Mouse (Mus musculus) colon, adult 2 months (tissue): ENCODE results near the gene Spryd3. TPM values are rescaled to one million over a fixed set of nuclear protein-coding genes. Genes with fewer than 3 reads are reported as not detected.

Source experiments
- polyA plus RNA-seq: library from polyadenylated mRNA; depleted of rRNA; stranded (reverse); fragments of >200 nt; gene quantifications from 2 replicates; pipeline ENCODE4 v1.2.3, GENCODE M21; 2012; rRNA removed

Spryd3 gene
- 37.8 and 46.8 TPM in 2 replicates for polyA plus RNA-seq

GRCm38 (mm10) chr15:102136129-102136758 lies at the start of gene Spryd3:
Spryd3 (minus strand) TSS chr15:102136234.

GRCm38 (mm10) chr15:102150301-102151135 lies 14.5 kb upstream of the Spryd3 start, which contains the start of gene Soat2:
Soat2 (plus strand) TSS chr15:102150526.

GRCm38 (mm10) chr15:102144274-102144711 lies 8.3 kb upstream of the Spryd3 start, which contains the start of gene Igfbp6:
Igfbp6 (plus strand) TSS chr15:102144362.

GRCm38 (mm10) chr15:102100161-102100981 lies 35.7 kb downstream of the Spryd3 start, which contains the start of gene Tns2:
Tns2 (plus strand) TSS chr15:102100413.

GRCm38 (mm10) chr15:102073559-102074069 lies 62.4 kb downstream of the Spryd3 start, which contains the start of gene Eif4b:
Eif4b (plus strand) TSS chr15:102073773.

Other genes with a start within 250 kb of the Spryd3 start
- gene Krt76, start 243.3 kb downstream of the Spryd3 start, polyA plus RNA-seq: not detected in 2 replicates
- not detected in 2 replicates for gene Krt4, start 211.5 kb downstream of the Spryd3 start, polyA plus RNA-seq
- gene Krt79, start 195.9 kb downstream of the Spryd3 start, polyA plus RNA-seq: 0.15 and 0.23 TPM in 2 replicates
- 0.15 and 0.17 TPM in 2 replicates for gene Krt78, start 181.9 kb downstream of the Spryd3 start, polyA plus RNA-seq
- gene Krt8, start 131.8 kb downstream of the Spryd3 start, polyA plus RNA-seq: 3,836 and 3,988 TPM in 2 replicates
- 353 and 412 TPM in 2 replicates for gene Krt18, start 108.1 kb downstream of the Spryd3 start, polyA plus RNA-seq
- gene Eif4b, start 62.5 kb downstream of the Spryd3 start, polyA plus RNA-seq: 58.9 and 64.5 TPM in 2 replicates
- gene Tns2, start 35.8 kb downstream of the Spryd3 start, polyA plus RNA-seq: 53.3 and 67.4 TPM in 2 replicates
- 69.3 and 84.3 TPM in 2 replicates for gene Igfbp6, start 8.1 kb upstream of the Spryd3 start, polyA plus RNA-seq
- 1.5 and 2.5 TPM in 2 replicates for gene Soat2, start 14.3 kb upstream of the Spryd3 start, polyA plus RNA-seq
- gene Zfp740, start 67.0 kb upstream of the Spryd3 start, polyA plus RNA-seq: 19.4 and 21.4 TPM in 2 replicates
- gene Csad, start 68.5 kb upstream of the Spryd3 start, polyA plus RNA-seq: 63.9 and 65.7 TPM in 2 replicates
- gene Itgb7, start 95.7 kb upstream of the Spryd3 start, polyA plus RNA-seq: 8.9 and 9.7 TPM in 2 replicates
- gene Rarg, start 121.3 kb upstream of the Spryd3 start, polyA plus RNA-seq: 25.4 and 36.2 TPM in 2 replicates
- 0.08 and 0.09 TPM in 2 replicates for gene Gm9918, start 134.3 kb upstream of the Spryd3 start, polyA plus RNA-seq
- gene Mfsd5, start 143.2 kb upstream of the Spryd3 start, polyA plus RNA-seq: 79.3 and 113 TPM in 2 replicates
- gene Espl1, start 160.0 kb upstream of the Spryd3 start, polyA plus RNA-seq: 6.9 and 7.9 TPM in 2 replicates
- gene Pfdn5, start 189.9 kb upstream of the Spryd3 start, polyA plus RNA-seq: 37.2 and 55.3 TPM in 2 replicates
- gene Myg1, start 195.5 kb upstream of the Spryd3 start, polyA plus RNA-seq: 48.5 and 54.2 TPM in 2 replicates
- 33.2 and 35.7 TPM in 2 replicates for gene Aaas, start 214.5 kb upstream of the Spryd3 start, polyA plus RNA-seq
- gene Sp7, start 230.9 kb upstream of the Spryd3 start, polyA plus RNA-seq: 0.15 and 0.23 TPM in 2 replicates